Mouse (Mus musculus): ENCODE measurements around the gene Nop16. TPM values are rescaled to one million over a fixed set of nuclear protein-coding genes. Genes with fewer than 3 reads are reported as not detected.
A peak's percentile ranks its signal among the peaks of the same experiment; 100 is the strongest.

Nop16 gene
- polyA plus RNA-seq, 1 experiment from 2014 or later = 84.2 TPM

GRCm38 (mm10) chr13:54596870-54597269 is 7.0 kb upstream of the Nop16 start:
- Histone ChIP-seq H3K27me3 (ENCODE audit: insufficient read depth, low read length) (no peaks in the 10 kb centered on the region), H3K4me3 (ENCODE audit: low read depth, low read length) (no peak overlapping the region), H3K4me1 (ENCODE audit: insufficient read depth) (no peaks in the 10 kb centered on the region), H3K27ac (ENCODE audit: low read depth) (0 out of 2 replicates have a peak overlapping the region, but pooled peaks have one; percentile 2), H3K36me3 (ENCODE audit: insufficient read depth) (peaks cover 27% of the 10 kb centered on the region), H3K9me3 (ENCODE audit: low read depth, low read length) (no peaks in the 10 kb centered on the region), H3K4me2 (no peak overlapping the region), H3K9ac (no peak overlapping the region)
- 47% methylated on average over 5 of the region's 5 CpGs for WGBS
- no peak for TF ChIP-seq CTCF (IDR thresholded peaks at IDR 0.05; ENCODE audit: low read depth)
- ATAC-seq (ENCODE audit: insufficient read depth) = no peak; the same call in 1 of the 2 replicates
- no peak for DNase-seq

- Histone ChIP-seq H3K9me3 (ENCODE audit: low read depth, low read length) (no peaks in the 10 kb centered on the region), H3K4me2 (no peak overlapping the region), H3K27ac (ENCODE audit: low read depth) (0 out of 2 replicates have a peak overlapping the region, but pooled peaks have one; percentile 2), H3K36me3 (ENCODE audit: insufficient read depth) (peaks cover 27% of the 10 kb centered on the region), H3K9ac (peak overlapping the region; percentile 13; the same call in 1 of the 2 replicates), H3K27me3 (ENCODE audit: insufficient read depth, low read length) (no peaks in the 10 kb centered on the region), H3K4me3 (ENCODE audit: low read depth, low read length) (no peak overlapping the region), H3K4me1 (ENCODE audit: insufficient read depth) (no peaks in the 10 kb centered on the region)
- no peak for TF ChIP-seq CTCF (IDR thresholded peaks at IDR 0.05; ENCODE audit: low read depth)
- no peak for DNase-seq
- ATAC-seq (ENCODE audit: insufficient read depth) = no peak
- WGBS = 71% methylated on average over 8 of the region's 8 CpGs
Measured at GRCm38 (mm10) chr13:54596107-54596690, 6.3 kb upstream of the Nop16 start.

- H3K4me3 ChIP-seq (ENCODE audit: low read depth, low read length) = no peak overlapping the region
- TF ChIP-seq CTCF (IDR thresholded peaks at IDR 0.05; ENCODE audit: low read depth) = no peak
- H3K9me3 ChIP-seq (ENCODE audit: low read depth, low read length) = no peaks in the 10 kb centered on the region
- ATAC-seq (ENCODE audit: insufficient read depth) = no peak
- H3K4me1 ChIP-seq (ENCODE audit: insufficient read depth) = peaks cover 4% of the 10 kb centered on the region; the same call in 1 of the 2 replicates
- 82% methylated on average over 11 of the region's 11 CpGs for whole genome bisulfite sequencing
- no peak for DNase-seq
- H3K4me2 ChIP-seq = no peak overlapping the region
- H3K27me3 ChIP-seq (ENCODE audit: insufficient read depth, low read length) = no peaks in the 10 kb centered on the region
- no peak overlapping the region for H3K27ac ChIP-seq (ENCODE audit: low read depth)
- H3K36me3 ChIP-seq (ENCODE audit: insufficient read depth) = peaks cover 27% of the 10 kb centered on the region
- no peak overlapping the region for H3K9ac ChIP-seq
Measured at GRCm38 (mm10) chr13:54593617-54594016, 3.7 kb upstream of the Nop16 start.

GRCm38 (mm10) chr13:54591776-54592356 is 2.0 kb upstream of the Nop16 start:
- Histone ChIP-seq H3K4me1 (ENCODE audit: insufficient read depth) (peaks cover 4% of the 10 kb centered on the region; the same call in 1 of the 2 replicates), H3K27me3 (ENCODE audit: insufficient read depth, low read length) (no peaks in the 10 kb centered on the region), H3K9me3 (ENCODE audit: low read depth, low read length) (no peaks in the 10 kb centered on the region), H3K4me2 (no peak overlapping the region), H3K36me3 (ENCODE audit: insufficient read depth) (peaks cover 32% of the 10 kb centered on the region), H3K4me3 (ENCODE audit: low read depth, low read length) (no peak overlapping the region), H3K27ac (ENCODE audit: low read depth) (no peak overlapping the region), H3K9ac (no peak overlapping the region)
- WGBS = 90% methylated on average over 8 of the region's 8 CpGs
- no peak for TF ChIP-seq CTCF (IDR thresholded peaks at IDR 0.05; ENCODE audit: low read depth)
- ATAC-seq (ENCODE audit: insufficient read depth) = no peak
- DNase-seq = no peak

- peak overlapping the region; percentile 56; the same call in 1 of the 2 replicates for H3K27ac ChIP-seq (ENCODE audit: low read depth)
- H3K9ac ChIP-seq = peak overlapping the region; percentile 87
- no peaks in the 10 kb centered on the region for H3K9me3 ChIP-seq (ENCODE audit: low read depth, low read length)
- H3K4me2 ChIP-seq = peak overlapping the region; percentile 70
- H3K4me1 ChIP-seq (ENCODE audit: insufficient read depth) = peaks cover 4% of the 10 kb centered on the region; the same call in 1 of the 2 replicates
- ATAC-seq (ENCODE audit: insufficient read depth) = no peak
- no peak for DNase-seq
- 2% methylated on average over 24 of the region's 24 CpGs for WGBS
- no peak for TF ChIP-seq CTCF (IDR thresholded peaks at IDR 0.05; ENCODE audit: low read depth)
- no peaks in the 10 kb centered on the region for H3K27me3 ChIP-seq (ENCODE audit: insufficient read depth, low read length)
- H3K36me3 ChIP-seq (ENCODE audit: insufficient read depth) = peaks cover 47% of the 10 kb centered on the region
- H3K4me3 ChIP-seq (ENCODE audit: low read depth, low read length) = peak overlapping the region; percentile 85
Measured at GRCm38 (mm10) chr13:54589414-54589995, 385 bp downstream of the Nop16 start.

- Histone ChIP-seq H3K36me3 (ENCODE audit: insufficient read depth) (peaks cover 72% of the 10 kb centered on the region), H3K4me3 (ENCODE audit: low read depth, low read length) (no peak overlapping the region), H3K4me2 (no peak overlapping the region), H3K27me3 (ENCODE audit: insufficient read depth, low read length) (no peaks in the 10 kb centered on the region), H3K27ac (ENCODE audit: low read depth) (no peak overlapping the region), H3K9me3 (ENCODE audit: low read depth, low read length) (no peaks in the 10 kb centered on the region), H3K4me1 (ENCODE audit: insufficient read depth) (peaks cover 4% of the 10 kb centered on the region; the same call in 1 of the 2 replicates), H3K9ac (no peak overlapping the region)
- DNase-seq = no peak
- ATAC-seq (ENCODE audit: insufficient read depth) = no peak
- TF ChIP-seq CTCF (IDR thresholded peaks at IDR 0.05; ENCODE audit: low read depth) = no peak
- WGBS = 82% methylated on average over 11 of the region's 11 CpGs
Measured at GRCm38 (mm10) chr13:54585831-54586230, 4.1 kb downstream of the Nop16 start.

- H3K4me3 ChIP-seq (ENCODE audit: low read depth, low read length) = no peak overlapping the region
- WGBS = 81% methylated on average over 5 of the region's 5 CpGs
Measured at GRCm38 (mm10) chr13:54582860-54583259, 7.0 kb downstream of the Nop16 start.

More at GRCm38 (mm10) chr13:54582860-54583259, 7.0 kb downstream of the Nop16 start:
- TF ChIP-seq CTCF (IDR thresholded peaks at IDR 0.05; ENCODE audit: low read depth) = no peak
- Histone ChIP-seq H3K4me2 (no peak overlapping the region), H3K4me1 (ENCODE audit: insufficient read depth) (no peaks in the 10 kb centered on the region), H3K27ac (ENCODE audit: low read depth) (no peak overlapping the region), H3K36me3 (ENCODE audit: insufficient read depth) (peaks cover 95% of the 10 kb centered on the region), H3K9ac (no peak overlapping the region), H3K9me3 (ENCODE audit: low read depth, low read length) (no peaks in the 10 kb centered on the region), H3K27me3 (ENCODE audit: insufficient read depth, low read length) (no peaks in the 10 kb centered on the region)
- DNase-seq (no peak), ATAC-seq (ENCODE audit: insufficient read depth) (no peak)

All from lung, embryonic 14.5 days (tissue).